Mouse (Mus musculus) liver, postnatal 0 days (tissue): ENCODE measurements around the gene Jmy. TPM values are rescaled to one million over a fixed set of nuclear protein-coding genes. Genes with fewer than 3 reads are reported as not detected.
"Not testable (repeated sequence)": the region's sequence is repeated elsewhere in the genome, so short reads cannot be mapped to it uniquely, and the experiment has no call there.

ENCODE experiments used
- ATAC-seq: fragments of 200-750 bp; cut with Nextera tagmentation; 2 replicates; pipeline ENCODE4 v1.8.0; 2017; ENCODE audit warnings: mild to moderate bottlenecking, moderate library complexity
- DNase-seq: peaks from one replicate; pipeline ENCODE4 v3.0.0-alpha.2; 2016
- H3K27ac ChIP-seq: fragments of 300-500 bp; sonication (generic); 2 replicates; pipeline ENCODE4 v1.5.1; 2014; ENCODE audit warnings: antibody characterized with exemption, moderate library complexity, mild to moderate bottlenecking, low read depth
- H3K27me3 ChIP-seq: fragments of 300-500 bp; sonication (generic); 2 replicates; pipeline ENCODE4 v1.6.1; 2014; ENCODE audit warnings: low read length, control low read depth, mixed read lengths; ENCODE audit not compliant: insufficient read depth
- H3K36me3 ChIP-seq: fragments of 300-500 bp; sonication (generic); replicated peaks from 2 replicates; pipeline ENCODE4 v1.6.1; 2014; ENCODE audit warnings: mild to moderate bottlenecking, control low read depth, low read length, moderate library complexity, mixed read lengths; ENCODE audit not compliant: insufficient read depth
- H3K4me1 ChIP-seq: fragments of 300-500 bp; sonication (generic); 2 replicates; pipeline ENCODE4 v1.6.1; 2014; ENCODE audit warnings: antibody characterized with exemption, mild to moderate bottlenecking, control low read depth; ENCODE audit not compliant: insufficient read depth
- H3K4me2 ChIP-seq: fragments of 300-500 bp; sonication (generic); 2 replicates; pipeline ENCODE4 v1.6.1; 2014; ENCODE audit warnings: low read depth, mild to moderate bottlenecking, low read length, moderate library complexity, mixed read lengths
- H3K4me3 ChIP-seq: fragments of 300-500 bp; sonication (generic); 2 replicates; pipeline ENCODE4 v1.5.1; 2014; ENCODE audit warnings: low read depth, low read length
- H3K9ac ChIP-seq: fragments of 300-500 bp; sonication (generic); replicated peaks from 2 replicates; pipeline ENCODE4 v1.6.1; 2014; ENCODE audit warnings: mild to moderate bottlenecking, moderate library complexity
- H3K9me3 ChIP-seq: fragments of 300-500 bp; sonication (generic); 2 replicates; pipeline ENCODE4 v1.6.1; 2016; ENCODE audit warnings: mild to moderate bottlenecking, control low read depth, low read length, mixed read lengths
- CTCF ChIP-seq: sonication (generic); IDR thresholded peaks from 2 replicates; pipeline ENCODE4 v1.5.1; 2016; ENCODE audit warnings: antibody characterized with exemption, low read depth
- EP300 ChIP-seq: IDR thresholded peaks from 2 replicates; pipeline ENCODE4 v1.6.1; 2016; ENCODE audit warnings: antibody characterized with exemption, low read depth, mild to moderate bottlenecking
- WGBS: fragments of 180-500 bp; shearing (Covaris S2); extraction: QIAGEN DNeasy Blood & Tissue Kit; methylation state at CpG from one replicate; pipeline ENCODE4 v1.1.7; 2014; ENCODE audit not compliant: insufficient replicate concordance; 5-methylcytosine and 5-hydroxymethylcytosine counted together
- polyA plus RNA-seq: library from polyadenylated mRNA; unstranded; fragments of >200 nt; fragmentation: Nextera tagmentation; extraction: Ambion mirVana; gene quantifications from 2 replicates; pipeline ENCODE4 v1.2.1, GENCODE M21; 2015

Gene Jmy
- polyA plus RNA-seq, 1 experiment from 2014 or later: 2.8 TPM

DNA sequence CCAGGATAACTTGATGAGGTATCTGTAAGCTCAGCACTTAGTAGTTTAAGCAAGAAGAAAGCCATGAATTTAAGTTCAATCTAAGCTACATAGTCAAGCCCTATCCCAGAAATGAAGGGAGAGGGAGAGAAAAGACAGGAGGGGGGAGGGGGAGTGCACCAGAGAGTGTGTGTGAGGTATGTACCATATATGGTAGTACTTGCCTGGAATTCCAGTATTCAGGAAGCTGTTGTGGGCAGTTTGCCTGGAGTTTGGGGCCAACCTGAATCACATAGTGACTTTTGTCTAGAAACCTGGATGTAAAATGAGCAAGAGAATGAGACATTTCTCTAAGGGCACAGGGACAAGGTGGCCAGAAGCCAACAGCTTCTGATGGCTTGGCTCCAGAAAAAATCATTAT is 17.6 kb upstream of the Jmy start:
- ATAC-seq: no peak

DNA sequence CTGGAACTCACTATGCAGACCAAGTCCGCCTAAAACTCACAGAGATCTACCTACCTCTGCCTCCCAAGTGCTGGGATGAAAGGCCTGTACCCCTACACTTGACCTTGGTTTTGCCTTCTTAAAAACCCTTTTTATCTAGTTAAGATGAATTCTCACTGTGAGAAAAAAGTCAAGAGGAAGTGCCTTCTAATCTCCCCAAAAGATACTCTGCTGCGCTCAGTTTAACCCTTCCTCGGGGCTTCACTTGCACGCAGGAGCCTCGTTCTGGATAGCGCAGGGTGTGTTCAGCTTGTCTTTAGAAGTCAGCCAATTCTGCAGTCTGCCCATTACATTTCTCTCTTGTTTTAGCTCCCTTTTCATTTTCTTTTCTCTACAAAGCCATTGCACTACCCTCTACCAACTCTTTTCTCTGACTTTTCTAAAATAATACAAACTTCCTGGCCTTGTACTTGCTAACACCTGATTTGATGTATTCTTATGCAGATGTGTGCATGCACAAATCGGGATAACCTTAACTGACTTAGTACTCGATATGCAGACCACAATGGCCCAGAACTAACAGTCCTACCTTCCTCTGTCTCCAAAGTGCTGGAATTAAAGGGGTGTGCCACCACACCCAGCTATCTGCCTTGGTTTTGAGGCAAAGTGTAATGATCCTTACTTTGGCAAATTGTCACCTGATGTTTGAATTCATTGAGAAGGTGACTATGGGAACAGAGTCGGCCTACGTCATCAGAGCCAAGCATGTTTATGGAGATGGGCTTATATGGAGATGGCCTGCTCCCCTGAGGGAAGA is 14.6 kb upstream of the Jmy start:
- 70% methylated on average over 10 of the region's 10 CpGs for WGBS
- no peak overlapping the region for H3K27ac ChIP-seq
- no peak for ATAC-seq
- no peaks in the 10 kb centered on the region for H3K9me3 ChIP-seq
- no peak overlapping the region for H3K4me2 ChIP-seq
- no peaks in the 10 kb centered on the region for H3K27me3 ChIP-seq
- H3K4me3 ChIP-seq: no peak overlapping the region
- no peaks in the 10 kb centered on the region for H3K36me3 ChIP-seq
- H3K4me1 ChIP-seq: no peaks in the 10 kb centered on the region
- no peak overlapping the region for H3K9ac ChIP-seq
- no peak for DNase-seq
- TF ChIP-seq EP300 (no peak), CTCF (no peak)

More for the DNA sequence above, 17.6 kb upstream of the Jmy start:
- Histone ChIP-seq H3K9me3 (no peaks in the 10 kb centered on the region), H3K27ac (no peak overlapping the region), H3K4me2 (no peak overlapping the region), H3K27me3 (no peaks in the 10 kb centered on the region), H3K36me3 (no peaks in the 10 kb centered on the region), H3K4me1 (no peaks in the 10 kb centered on the region), H3K4me3 (no peak overlapping the region), H3K9ac (no peak overlapping the region)
- no peak for TF ChIP-seq CTCF
- no peak for TF ChIP-seq EP300
- no peak for DNase-seq

DNA sequence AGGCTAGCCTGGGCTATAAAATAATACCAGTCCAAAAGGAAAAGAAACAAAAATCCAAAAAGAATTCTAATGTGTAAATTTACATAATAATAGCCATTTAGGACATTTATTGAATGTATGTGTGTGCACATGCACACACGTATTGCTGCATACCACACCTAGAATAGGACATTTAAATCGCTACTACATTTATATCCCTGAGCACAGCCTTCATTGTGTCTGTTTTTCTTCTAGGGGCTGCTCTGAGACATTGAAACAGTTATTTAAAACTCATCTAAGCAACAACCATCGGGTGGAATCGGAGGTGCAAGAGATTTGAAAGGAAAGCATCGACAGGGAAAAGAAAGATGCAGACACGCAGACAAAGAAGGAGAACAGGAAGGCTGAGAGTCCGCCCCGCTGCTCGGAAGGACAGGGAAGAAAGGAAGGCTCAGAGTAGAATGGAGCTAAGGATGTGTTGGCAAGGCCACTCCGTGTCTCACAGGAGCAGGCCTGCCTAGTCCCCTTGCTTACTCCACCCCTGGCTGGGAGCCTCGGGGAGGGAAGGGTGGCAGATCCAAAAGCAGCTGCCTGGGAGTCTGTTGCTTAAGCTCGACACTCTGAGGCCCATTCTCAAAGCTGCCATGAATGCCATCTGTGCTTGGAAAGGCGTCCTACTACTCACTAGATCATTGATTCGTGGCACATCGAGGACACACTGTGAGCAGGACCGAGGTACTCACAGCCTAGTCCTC is 11.0 kb upstream of the Jmy start:
- 69% methylated on average over 16 of the region's 16 CpGs for WGBS
- no peaks in the 10 kb centered on the region for H3K36me3 ChIP-seq
- no peaks in the 10 kb centered on the region for H3K27me3 ChIP-seq
- no peaks in the 10 kb centered on the region for H3K4me1 ChIP-seq
- no peaks in the 10 kb centered on the region for H3K9me3 ChIP-seq
- TF ChIP-seq EP300 (no peak), CTCF (no peak)
- no peak overlapping the region for H3K4me2 ChIP-seq
- ATAC-seq (no peak), DNase-seq (no peak)
- H3K27ac ChIP-seq: no peak overlapping the region
- no peak overlapping the region for H3K4me3 ChIP-seq
- H3K9ac ChIP-seq: no peak overlapping the region

DNA sequence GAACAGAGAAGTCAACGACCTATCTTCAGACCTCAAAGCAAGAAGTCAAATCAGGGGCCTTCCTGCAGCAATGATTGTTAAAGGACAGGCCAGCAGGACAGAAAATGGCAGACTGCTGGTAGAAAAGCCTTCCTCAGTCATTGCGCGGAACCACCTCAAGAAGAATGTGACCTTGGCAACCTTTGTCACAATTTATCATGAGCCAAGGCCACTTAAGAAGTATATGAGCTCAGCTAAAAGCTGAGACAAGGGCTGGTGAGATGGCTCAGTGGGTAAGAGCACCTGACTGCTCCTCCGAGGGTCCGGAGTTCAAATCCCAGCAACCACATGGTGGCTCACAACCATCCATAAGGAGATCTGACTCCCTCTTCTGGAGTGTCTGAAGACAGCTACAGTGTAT is 7.3 kb upstream of the Jmy start:
- ATAC-seq, H3K9me3 ChIP-seq, H3K27me3 ChIP-seq, H3K36me3 ChIP-seq, H3K9ac ChIP-seq, H3K4me2 ChIP-seq, H3K4me3 ChIP-seq, H3K4me1 ChIP-seq, H3K27ac ChIP-seq, DNase-seq: not testable (repeated sequence)
- WGBS: 85% methylated on average over 5 of the region's 5 CpGs

DNA sequence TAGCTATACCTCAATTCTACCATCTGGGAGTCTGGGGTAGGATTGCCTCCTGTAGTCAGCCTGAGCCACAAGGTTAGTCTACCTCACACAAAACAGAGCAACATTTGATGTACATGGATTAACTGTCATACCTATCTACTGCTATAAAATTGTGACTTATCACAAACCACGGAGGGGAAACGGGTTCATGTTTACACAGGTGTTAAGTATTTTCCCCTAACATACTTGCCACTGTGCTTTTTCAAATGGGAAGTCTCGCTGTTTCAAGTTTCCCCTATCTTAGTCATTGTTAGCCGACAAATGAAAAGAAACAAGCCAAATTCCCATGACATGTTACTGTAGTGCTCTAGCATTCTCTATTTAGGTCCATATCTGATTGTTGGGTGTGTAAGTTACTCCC is 2.1 kb upstream of the Jmy start:
- Histone ChIP-seq H3K27ac (no peak overlapping the region), H3K36me3 (no peaks in the 10 kb centered on the region), H3K4me1 (peaks cover 9% of the 10 kb centered on the region), H3K9ac (no peak overlapping the region), H3K4me2 (no peak overlapping the region), H3K27me3 (no peaks in the 10 kb centered on the region), H3K4me3 (no peak overlapping the region), H3K9me3 (no peaks in the 10 kb centered on the region)
- ATAC-seq: no peak
- no peak for TF ChIP-seq CTCF
- TF ChIP-seq EP300: no peak
- 60% methylated on average over 4 of the region's 4 CpGs for WGBS
- no peak for DNase-seq

DNA sequence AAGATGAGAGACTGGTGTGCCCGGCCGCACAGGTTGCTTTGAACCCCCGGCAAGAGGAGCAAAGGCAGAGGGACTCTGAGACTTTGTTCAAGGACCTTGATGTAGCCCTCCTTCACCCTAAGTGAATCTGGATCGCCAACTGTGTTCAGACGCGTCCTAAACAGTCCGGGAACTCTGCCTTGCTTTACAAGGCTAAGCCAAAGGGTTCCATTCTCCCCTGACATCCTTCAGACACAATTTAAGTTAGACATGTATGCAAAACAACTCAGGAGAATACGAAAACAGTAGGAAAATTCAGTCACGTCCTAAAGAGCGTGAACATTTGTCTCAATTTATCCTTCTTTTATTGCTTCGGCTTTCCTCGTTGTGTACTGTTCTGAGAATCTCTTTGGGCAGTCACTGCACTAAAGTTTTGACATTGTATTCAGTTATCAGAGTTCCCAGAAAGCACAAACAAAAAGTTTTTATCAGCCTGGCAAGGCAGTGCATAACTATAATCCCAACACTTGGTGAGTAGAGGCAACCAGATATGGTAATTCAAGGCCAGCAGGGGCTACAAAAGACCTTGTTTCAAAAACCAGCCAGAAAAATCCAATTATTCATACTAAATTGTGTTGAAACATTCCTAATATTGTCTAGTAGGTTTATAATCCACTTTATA is 495 bp upstream of the Jmy start:
- TF ChIP-seq EP300: no peak
- TF ChIP-seq CTCF: no peak

More for the DNA sequence above, 495 bp upstream of the Jmy start:
- no peaks in the 10 kb centered on the region for H3K27me3 ChIP-seq
- no peaks in the 10 kb centered on the region; the same call in 1 of the 2 replicates for H3K36me3 ChIP-seq
- H3K9ac ChIP-seq: peak overlapping the region; percentile 90
- peak overlapping the region; percentile 73 for H3K4me2 ChIP-seq
- no peaks in the 10 kb centered on the region for H3K9me3 ChIP-seq
- WGBS: 13% methylated on average over 12 of the region's 12 CpGs
- H3K4me1 ChIP-seq: peaks cover 14% of the 10 kb centered on the region
- ATAC-seq (0 out of 2 replicates have a peak, but pooled peaks have one; percentile 0), DNase-seq (no peak)
- peak overlapping the region; percentile 99; the same call in 1 of the 2 replicates for H3K27ac ChIP-seq
- H3K4me3 ChIP-seq: peak overlapping the region; percentile 87
